Mouse (Mus musculus) C2C12 (cell line): ENCODE data around the gene Zfp335.
A peak's percentile ranks its signal among the peaks of the same experiment; 100 is the strongest.

Source experiments
- CEBPB ChIP-seq: IDR thresholded peaks from one replicate; pipeline ENCODE4 v1.6.1; 2011; ENCODE audit warnings: low read depth, mild to moderate bottlenecking, control low read depth, moderate library complexity
- CTCF ChIP-seq: IDR thresholded peaks from one replicate; pipeline ENCODE4 v1.5.1; 2011; ENCODE audit not compliant: control insufficient read depth, insufficient read depth, insufficient read length
- FOSL1 ChIP-seq: IDR thresholded peaks from one replicate; pipeline ENCODE4 v1.8.0; 2011; ENCODE audit warnings: mild to moderate bottlenecking, low read length; ENCODE audit not compliant: poor library complexity, insufficient read depth, severe bottlenecking
- MAX ChIP-seq: IDR thresholded peaks from one replicate; pipeline ENCODE4 v1.6.1; 2011; ENCODE audit warnings: mild to moderate bottlenecking, control low read depth
- MYOD1 ChIP-seq: IDR thresholded peaks from one replicate; pipeline ENCODE4 v1.6.1; 2011; ENCODE audit warnings: low read depth; ENCODE audit not compliant: control insufficient read depth, insufficient read length
- MYOG ChIP-seq: IDR thresholded peaks from one replicate; pipeline ENCODE4 v1.6.1; 2011; ENCODE audit not compliant: control insufficient read depth, insufficient read length; ENCODE audit errors: extremely low read depth
- USF1 ChIP-seq: IDR thresholded peaks from one replicate; pipeline ENCODE4 v1.6.1; 2011; ENCODE audit warnings: low read depth, mild to moderate bottlenecking, control low read depth, moderate library complexity

DNA sequence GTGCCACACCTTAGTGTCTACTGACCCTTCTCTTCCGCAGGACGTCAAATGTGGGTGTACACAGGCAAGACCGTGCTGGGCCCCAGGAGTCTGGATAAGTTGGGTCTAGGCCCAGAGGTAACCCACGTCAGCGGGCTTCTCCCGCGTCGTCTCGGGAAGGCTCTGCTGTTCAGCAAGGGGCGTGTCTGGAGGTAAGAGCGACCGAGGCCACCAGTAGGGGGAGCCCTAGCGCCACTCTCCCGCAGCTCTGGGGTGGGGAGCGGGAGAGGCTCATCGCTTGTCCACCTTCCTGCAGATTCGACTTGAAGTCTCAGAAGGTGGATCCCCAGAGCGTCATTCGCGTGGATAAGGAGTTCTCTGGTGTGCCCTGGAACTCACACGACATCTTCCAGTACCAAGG lies 41.7 kb upstream of the Zfp335 start:
- TF ChIP-seq MYOD1 (no peak), MYOG (no peak), MAX (no peak), CTCF (peak; percentile 82), CEBPB (no peak), USF1 (no peak), FOSL1 (no peak)
